Mouse (Mus musculus) left cerebral cortex, adult 2 months (tissue): ENCODE measurements around the gene Dirc2. TPM values are rescaled to one million over a fixed set of nuclear protein-coding genes. Genes with fewer than 3 reads are reported as not detected.
A peak's percentile ranks its signal among the peaks of the same experiment; 100 is the strongest.

Source experiments
- DNase-seq, 2 experiments: peaks; one replicate each; pipeline ENCODE4 v3.0.0; 2021 to 2022; ENCODE audit warnings: low spot score in 2 of 2, mixed read lengths in 1 of 2; ENCODE audit errors: extremely low spot score in 1 of 2
- H3K27ac ChIP-seq: fragments of 200-600 bp; 2 replicates; pipeline ENCODE4 v1.8.1; 2022
- H3K4me3 ChIP-seq: fragments of 200-600 bp; 2 replicates; pipeline ENCODE4 v1.8.1; 2022
- CTCF ChIP-seq: fragments of 200-600 bp; IDR thresholded peaks from 2 replicates; pipeline ENCODE4 v1.8.1; 2022; ENCODE audit warnings: antibody characterized with exemption, mild to moderate bottlenecking, moderate library complexity
- intact Hi-C: fragments of 180-260 bp; cut with DNase I; formaldehyde crosslinking; loops from one replicate; pipeline ENCODE4 v1.15.1; 2025
- total RNA-seq, 2 experiments: library from RNA; stranded (reverse); gene quantifications; 2 replicates each; pipeline ENCODE4 v1.2.3; 2021

The Dirc2 gene
- total RNA-seq, 2 experiments from 2014 or later: 61.3 to 67.1 TPM

GRCm38 (mm10) chr16:35771141-35771540, 2.0 kb upstream of the Dirc2 start:
- no peak overlapping the region for H3K27ac ChIP-seq
- peak overlapping the region; percentile 89; the same call in 1 of the 2 replicates for H3K4me3 ChIP-seq
- DNase-seq: no peak
- intact Hi-C loops: loop anchor here (5.0 kb wide), 1 partner anchor 39 kb away; no protein-coding TSS in a partner anchor
- TF ChIP-seq CTCF: no peak

- intact Hi-C loops: loop anchor here (5.0 kb wide), 1 partner anchor 38 kb away; no protein-coding TSS in a partner anchor
- H3K4me3 ChIP-seq: peak within 1 kb of the TSS; percentile 89
- TF ChIP-seq CTCF: no peak
- peak; percentile 89 to 92 for DNase-seq
- peak within 1 kb of the TSS; percentile 91 for H3K27ac ChIP-seq
These were observed 912 bp upstream of the Dirc2 start, which contains the start of gene Hspbap1 for GRCm38 (mm10) chr16:35769878-35770657. TSS of gene Hspbap1 (plus strand) at chr16:35770375.

GRCm38 (mm10) chr16:35768469-35768784, 729 bp downstream of the Dirc2 start:
- TF ChIP-seq CTCF: no peak
- H3K27ac ChIP-seq: peak overlapping the region; percentile 91
- peak overlapping the region; percentile 89 for H3K4me3 ChIP-seq
- DNase-seq: no peak
- intact Hi-C loops: no loop called here

- no peak overlapping the region for H3K27ac ChIP-seq
- intact Hi-C loops: no loop called here
- DNase-seq: no peak
- TF ChIP-seq CTCF: no peak
- no peak overlapping the region for H3K4me3 ChIP-seq
These were observed 2.8 kb downstream of the Dirc2 start for GRCm38 (mm10) chr16:35766366-35766765.

GRCm38 (mm10) chr16:35765449-35765848, 3.7 kb downstream of the Dirc2 start:
- H3K27ac ChIP-seq: no peak overlapping the region
- intact Hi-C loops: no loop called here
- TF ChIP-seq CTCF: no peak
- no peak overlapping the region for H3K4me3 ChIP-seq
- no peak for DNase-seq

GRCm38 (mm10) chr16:35764941-35765340, 4.2 kb downstream of the Dirc2 start:
- intact Hi-C loops: no loop called here
- no peak overlapping the region for H3K4me3 ChIP-seq
- H3K27ac ChIP-seq: no peak overlapping the region
- no peak for DNase-seq
- TF ChIP-seq CTCF: no peak

GRCm38 (mm10) chr16:35763590-35764296, 5.4 kb downstream of the Dirc2 start:
- intact Hi-C loops: no loop called here
- no peak for DNase-seq
- Histone ChIP-seq H3K27ac (no peak overlapping the region), H3K4me3 (no peak overlapping the region)
- no peak for TF ChIP-seq CTCF

- intact Hi-C loops: no loop called here
- H3K27ac ChIP-seq: no peak overlapping the region
- H3K4me3 ChIP-seq: no peak overlapping the region
- no peak for DNase-seq
- no peak for TF ChIP-seq CTCF
These were observed 9.8 kb downstream of the Dirc2 start for GRCm38 (mm10) chr16:35759401-35759800.

- H3K4me3 ChIP-seq: no peak overlapping the region
- no peak for DNase-seq
- H3K27ac ChIP-seq: no peak overlapping the region
- intact Hi-C loops: no loop called here
- no peak for TF ChIP-seq CTCF
These were observed 12.5 kb downstream of the Dirc2 start for GRCm38 (mm10) chr16:35756697-35757096.

- no peak for DNase-seq
- H3K27ac ChIP-seq: peak overlapping the region; percentile 51
- no peak for TF ChIP-seq CTCF
- no peak overlapping the region for H3K4me3 ChIP-seq
- intact Hi-C loops: no loop called here
These were observed 13.4 kb downstream of the Dirc2 start for GRCm38 (mm10) chr16:35755502-35756334.

GRCm38 (mm10) chr16:35753926-35754325, 15.2 kb downstream of the Dirc2 start:
- intact Hi-C loops: no loop called here
- no peak for TF ChIP-seq CTCF
- Histone ChIP-seq H3K4me3 (no peak overlapping the region), H3K27ac (no peak overlapping the region)
- no peak for DNase-seq

GRCm38 (mm10) chr16:35751841-35752240, 17.3 kb downstream of the Dirc2 start:
- intact Hi-C loops: no loop called here
- DNase-seq: no peak
- TF ChIP-seq CTCF: no peak
- Histone ChIP-seq H3K27ac (no peak overlapping the region), H3K4me3 (no peak overlapping the region)
